Mouse (Mus musculus) cerebellum, adult 2 months (tissue): ENCODE data around the gene Ptgis. TPM values are rescaled to one million over a fixed set of nuclear protein-coding genes. Genes with fewer than 3 reads are reported as not detected.

Experiments
- DNase-seq, 2 experiments: peaks; one replicate each; pipeline ENCODE4 v3.0.0; 2021
- H3K27ac ChIP-seq: fragments of 200-500 bp; 2 replicates; pipeline ENCODE4 v1.5.1; 2012; ENCODE audit warnings: low read length, control low read depth, inconsistent platforms; ENCODE audit not compliant: insufficient read depth
- H3K27me3 ChIP-seq: fragments of 200-500 bp; 2 replicates; pipeline ENCODE4 v1.6.1; 2012; ENCODE audit warnings: inconsistent platforms, mild to moderate bottlenecking, low read length, moderate library complexity; ENCODE audit not compliant: control insufficient read depth, insufficient read depth
- H3K4me1 ChIP-seq: fragments of 200-500 bp; 2 replicates; pipeline ENCODE4 v1.6.1; 2011; ENCODE audit warnings: low read length; ENCODE audit not compliant: control insufficient read depth, insufficient read depth
- H3K4me3 ChIP-seq: fragments of 200-500 bp; replicated peaks from 2 replicates; pipeline ENCODE3; 2011; ENCODE audit warnings: mild to moderate bottlenecking, low read depth, low read length, control low read depth; ENCODE audit not compliant: insufficient read depth
- CTCF ChIP-seq: fragments of 200-500 bp; IDR thresholded peaks from 2 replicates; pipeline ENCODE4 v1.5.1; 2011; ENCODE audit warnings: low read depth, mild to moderate bottlenecking, control low read depth, low read length, moderate library complexity, borderline replicate concordance; ENCODE audit not compliant: insufficient read depth
- POLR2A ChIP-seq: fragments of 200-500 bp; IDR thresholded peaks from 2 replicates; pipeline ENCODE4 v1.6.1; 2011; ENCODE audit warnings: low read length, control low read depth, borderline replicate concordance; ENCODE audit not compliant: insufficient read depth
- WGBS: fragments of 180-500 bp; shearing (Covaris S2); methylation state at CpG from one replicate; pipeline ENCODE4 v1.1.7; 2018; 5-methylcytosine and 5-hydroxymethylcytosine counted together
- polyA plus RNA-seq: library from polyadenylated mRNA; depleted of rRNA; stranded (reverse); fragments of >200 nt; gene quantifications from 2 replicates; pipeline ENCODE4 v1.2.3, GENCODE M21; 2012

Gene Ptgis
- polyA plus RNA-seq, 1 experiment: 2.0 TPM

- Histone ChIP-seq H3K27ac (no peak overlapping the region), H3K27me3 (no peaks in the 10 kb centered on the region), H3K4me3 (no peak overlapping the region), H3K4me1 (no peaks in the 10 kb centered on the region)
- DNase-seq: no peak
- WGBS: 84% methylated on average over 8 of the region's 8 CpGs
- TF ChIP-seq CTCF (no peak), POLR2A (no peak)
Measured at GRCm38 (mm10) chr2:167181096-167181495, 59.3 kb downstream of the Ptgis start.

GRCm38 (mm10) chr2:167179301-167179700 lies 61.1 kb downstream of the Ptgis start:
- TF ChIP-seq CTCF: no peak
- no peak for TF ChIP-seq POLR2A
- WGBS: 93% methylated on average over 10 of the region's 10 CpGs

GRCm38 (mm10) chr2:167177231-167177641 lies 63.2 kb downstream of the Ptgis start:
- H3K4me1 ChIP-seq: no peaks in the 10 kb centered on the region
- H3K27ac ChIP-seq: no peak overlapping the region
- DNase-seq: no peak
- H3K27me3 ChIP-seq: no peaks in the 10 kb centered on the region
- 68% methylated on average over 10 of the region's 10 CpGs for WGBS
- H3K4me3 ChIP-seq: no peak overlapping the region
- TF ChIP-seq POLR2A (no peak), CTCF (no peak)

More at GRCm38 (mm10) chr2:167179301-167179700, 61.1 kb downstream of the Ptgis start:
- no peaks in the 10 kb centered on the region for H3K27me3 ChIP-seq
- H3K4me3 ChIP-seq: no peak overlapping the region
- H3K27ac ChIP-seq: no peak overlapping the region
- no peak for DNase-seq
- H3K4me1 ChIP-seq: no peaks in the 10 kb centered on the region

GRCm38 (mm10) chr2:167175284-167175683 lies 65.1 kb downstream of the Ptgis start:
- H3K27ac ChIP-seq: no peak overlapping the region
- no peaks in the 10 kb centered on the region for H3K27me3 ChIP-seq
- no peak for DNase-seq
- H3K4me1 ChIP-seq: no peaks in the 10 kb centered on the region
- no peak overlapping the region for H3K4me3 ChIP-seq
- TF ChIP-seq POLR2A (no peak), CTCF (no peak)
- 70% methylated on average over 6 of the region's 6 CpGs for WGBS

- Histone ChIP-seq H3K27me3 (no peaks in the 10 kb centered on the region), H3K4me3 (no peak overlapping the region), H3K27ac (no peak overlapping the region), H3K4me1 (no peaks in the 10 kb centered on the region)
- no peak for DNase-seq
- WGBS: 59% methylated on average over 5 of the region's 5 CpGs
- TF ChIP-seq CTCF: no peak
- TF ChIP-seq POLR2A: no peak
Measured at GRCm38 (mm10) chr2:167173051-167173875, 67.1 kb downstream of the Ptgis start.

GRCm38 (mm10) chr2:167167515-167168212 lies 72.7 kb downstream of the Ptgis start:
- WGBS: 48% methylated on average over 11 of the region's 11 CpGs
- DNase-seq: no peak
- TF ChIP-seq POLR2A: no peak
- TF ChIP-seq CTCF: no peak
- Histone ChIP-seq H3K27me3 (no peaks in the 10 kb centered on the region), H3K27ac (no peak overlapping the region), H3K4me3 (no peak overlapping the region), H3K4me1 (peaks cover 7% of the 10 kb centered on the region)

- no peak for TF ChIP-seq POLR2A
- no peak for TF ChIP-seq CTCF
- 86% methylated on average over 9 of the region's 9 CpGs for WGBS
- Histone ChIP-seq H3K4me3 (no peak overlapping the region), H3K4me1 (peaks cover 7% of the 10 kb centered on the region), H3K27ac (no peak overlapping the region), H3K27me3 (no peaks in the 10 kb centered on the region)
- no peak for DNase-seq
Measured at GRCm38 (mm10) chr2:167163600-167163999, 76.8 kb downstream of the Ptgis start.
